Mouse (Mus musculus) left cerebral cortex, adult 8-10 months (tissue): ENCODE data around the gene Ccdc142. TPM values are rescaled to one million over a fixed set of nuclear protein-coding genes. Genes with fewer than 3 reads are reported as not detected.

Experiments used
- DNase-seq, 2 experiments: peaks; one replicate each; pipeline ENCODE4 v3.0.0; 2022; ENCODE audit warnings: low spot score in 2 of 2
- microRNA-seq, 2 experiments: library from miRNA; unstranded; fragments of <30 nt; microRNA quantifications; one replicate each; pipeline ENCODE4 v1.2.0; 2022
- total RNA-seq, 4 experiments: library from RNA; stranded (reverse); gene quantifications; 2 replicates each; pipeline ENCODE4 v1.2.4; 2022

Gene Ccdc142
- total RNA-seq, 4 experiments from 2014 or later, result 6.5 to 10.1 (median 8.7) TPM

GRCm38 (mm10) chr6:83137576-83137950, 36.2 kb downstream of the Ccdc142 start:
- peak; percentile 57 to 80 for DNase-seq

GRCm38 (mm10) chr6:83138056-83138455, 36.7 kb downstream of the Ccdc142 start:
- DNase-seq, result no peak

DNA sequence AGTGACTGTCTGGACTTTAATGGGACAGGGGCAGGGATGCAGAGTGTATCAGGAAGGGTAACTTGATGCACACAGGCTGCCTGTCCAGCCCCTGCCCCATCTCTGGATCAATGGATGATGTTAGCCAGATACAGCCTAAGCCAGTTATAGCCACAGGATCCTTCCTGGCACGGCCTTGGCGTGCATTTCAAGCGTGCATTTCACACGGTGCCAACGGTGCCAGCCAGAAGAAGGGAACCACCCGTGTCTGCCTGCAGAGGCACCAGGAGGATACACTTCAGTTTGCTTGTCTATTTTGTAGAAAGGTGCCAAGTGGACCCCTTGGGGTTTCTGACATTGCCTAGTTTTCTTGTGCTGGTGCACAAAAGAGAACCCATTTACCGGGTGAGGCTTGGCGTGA, 38.6 kb downstream of the Ccdc142 start:
- DNase-seq, result no peak

GRCm38 (mm10) chr6:83141636-83142035, 40.2 kb downstream of the Ccdc142 start:
- no peak for DNase-seq

DNA sequence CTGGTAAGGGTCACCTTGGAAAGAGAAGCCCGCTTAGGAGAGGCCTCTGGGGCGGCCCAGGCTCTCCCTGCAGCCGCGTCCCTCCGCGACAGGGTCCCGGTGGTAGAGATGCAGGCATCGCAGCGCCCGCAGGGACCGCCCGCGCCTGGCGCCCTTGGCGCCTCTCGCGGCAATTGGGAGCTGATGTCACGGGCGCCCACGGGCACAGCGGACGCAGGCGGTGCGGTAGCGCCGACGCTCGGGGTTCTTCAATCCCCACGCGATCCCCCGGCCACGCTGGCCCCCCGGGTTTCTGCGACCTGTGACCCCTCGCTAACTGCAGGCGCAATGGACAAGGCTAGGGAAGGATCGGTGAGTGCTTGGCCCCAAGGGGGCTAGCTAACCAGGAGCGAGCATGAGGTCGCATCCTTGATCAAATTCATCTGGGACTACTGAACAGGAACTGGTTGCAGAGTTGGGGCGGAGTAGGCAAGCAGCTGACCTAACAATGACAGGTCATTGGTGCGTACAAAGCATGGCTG, 40.9 kb downstream of the Ccdc142 start:
- peak in 1 of 2 experiments; percentile 68 for DNase-seq

DNA sequence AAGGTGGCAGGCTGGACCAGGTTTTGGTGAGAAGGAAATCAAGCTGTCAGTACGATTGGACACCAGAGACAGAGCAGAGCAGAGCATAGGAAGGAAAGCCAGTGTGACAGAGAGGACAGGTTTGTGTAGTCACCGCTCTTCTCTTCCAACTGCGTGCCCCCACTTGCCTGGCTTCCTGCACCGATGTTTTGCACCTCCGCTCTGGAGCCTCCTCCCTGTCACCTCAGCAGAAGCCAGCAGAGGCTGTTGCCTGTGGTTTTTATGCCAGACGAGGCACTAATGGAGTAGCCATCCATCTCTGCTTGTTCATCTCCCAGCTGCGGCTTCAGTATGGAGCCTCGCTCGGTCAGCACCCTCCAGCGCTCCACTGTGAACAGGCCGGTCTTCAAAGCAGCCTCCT, 41.5 kb downstream of the Ccdc142 start:
- no peak for DNase-seq

- no peak for DNase-seq
Observed at GRCm38 (mm10) chr6:83145209-83145608, 43.8 kb downstream of the Ccdc142 start.

- no peak for DNase-seq
Observed at GRCm38 (mm10) chr6:83145805-83146204, 44.4 kb downstream of the Ccdc142 start.

DNA sequence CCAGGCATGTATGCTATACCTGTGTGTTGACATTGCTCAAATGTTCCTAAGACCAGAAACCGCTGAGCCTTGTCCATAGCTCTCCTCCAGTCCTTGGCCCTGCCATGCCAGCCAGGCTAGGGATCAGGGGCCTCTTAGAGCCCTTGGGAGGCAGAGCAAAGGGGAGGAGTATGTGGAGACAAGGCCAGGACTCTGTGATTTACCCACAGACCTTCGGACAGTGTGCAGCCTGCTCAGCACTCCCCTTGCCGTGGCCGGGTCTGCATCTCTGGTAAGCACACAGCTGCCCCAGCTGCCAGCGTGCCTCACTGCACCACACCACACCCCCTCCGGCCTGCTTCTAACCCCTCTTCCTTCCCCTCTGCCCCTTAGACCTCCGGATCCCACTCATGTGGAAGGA, 45.9 kb downstream of the Ccdc142 start:
- no peak for DNase-seq

- no peak for DNase-seq
Observed at GRCm38 (mm10) chr6:83151721-83152120, 50.3 kb downstream of the Ccdc142 start.

DNA sequence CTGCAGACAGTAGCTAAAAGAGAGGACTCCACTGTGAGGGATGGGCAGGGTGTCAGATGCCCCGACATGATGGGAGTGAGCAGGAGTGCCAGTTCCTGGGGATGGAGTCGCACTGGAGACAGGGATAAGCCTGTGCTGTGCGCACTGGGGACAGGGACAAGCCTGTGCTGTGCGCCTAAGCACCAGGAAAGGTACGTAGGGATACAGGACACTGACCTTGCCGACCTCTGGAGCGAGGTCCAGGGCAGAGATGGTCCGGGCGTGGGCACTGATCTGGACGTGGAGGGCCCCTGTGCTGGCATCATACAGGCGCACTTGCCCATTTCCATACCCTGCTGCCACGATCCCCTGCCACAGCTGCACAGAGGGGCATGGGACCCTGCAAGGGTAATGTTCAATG, 51.6 kb downstream of the Ccdc142 start:
- no peak for DNase-seq

- DNase-seq, result no peak
Observed at GRCm38 (mm10) chr6:83153485-83153884, 52.1 kb downstream of the Ccdc142 start.

DNA sequence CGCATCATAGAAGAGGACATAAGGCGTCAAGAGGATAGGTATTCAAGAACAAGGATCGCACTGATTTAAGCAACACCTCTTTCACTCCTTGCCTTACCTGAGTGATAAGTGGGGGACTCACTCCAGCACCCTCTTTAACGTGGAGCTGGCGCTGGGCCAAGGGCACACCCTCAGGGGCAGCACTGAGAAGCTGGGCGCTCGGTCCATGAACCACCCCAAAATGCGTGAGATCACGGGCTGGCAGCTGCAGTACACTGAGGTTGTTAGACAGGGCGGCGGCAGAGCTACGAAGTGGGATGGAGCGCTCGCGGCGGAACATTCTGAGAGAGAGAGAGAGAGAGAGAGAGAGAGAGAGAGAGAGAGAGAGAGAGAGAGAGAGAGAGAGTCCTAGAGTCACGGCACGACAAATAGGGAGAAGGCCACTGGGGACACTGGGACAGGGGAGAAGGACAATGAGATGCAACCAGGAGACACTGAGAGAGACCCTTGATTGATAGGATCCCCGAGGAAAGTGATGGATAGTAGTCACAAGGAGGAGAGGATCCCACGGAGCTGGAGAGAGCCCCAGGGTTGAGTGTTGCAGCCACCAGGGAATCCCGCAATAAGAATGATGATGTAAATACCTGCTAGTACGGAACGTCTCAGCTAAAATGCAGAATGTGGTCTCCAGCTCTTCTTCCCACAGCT, 54.3 kb downstream of the Ccdc142 start:
- no peak for DNase-seq

DNA sequence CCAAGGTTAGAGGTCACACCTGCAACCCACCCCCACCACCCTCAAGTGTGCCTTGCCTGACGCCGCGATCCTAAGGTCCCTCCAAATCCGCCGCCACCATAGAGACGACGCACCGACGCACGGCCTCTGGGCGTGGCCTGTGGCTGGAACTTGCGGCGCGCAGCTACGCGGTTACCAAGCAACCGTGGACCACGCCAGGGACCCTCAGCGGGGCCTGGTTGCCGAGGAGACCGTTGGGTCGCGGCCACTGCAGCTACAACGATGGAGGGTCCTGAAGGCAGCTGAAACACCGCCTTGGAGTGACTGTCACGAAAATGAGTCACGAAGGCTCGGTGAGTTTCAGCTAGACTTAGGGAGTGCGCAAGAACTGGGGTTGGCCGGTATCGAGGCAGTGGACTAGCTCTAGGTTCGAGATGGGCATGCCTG, 54.9 kb downstream of the Ccdc142 start, which contains the start of the genes Wdr54 and 1700003E16Rik:
Gene Wdr54 (minus strand): TSS at position 139 of the 426 bp plus-strand sequence.
Gene 1700003E16Rik (plus strand): TSS at position 146 of the 426 bp plus-strand sequence.
- DNase-seq, result peak; percentile 68 to 75

Small RNA genes within 50 kb of the gene (microRNA-seq; reads per million reads assigned to microRNA genes)
- 0 reads per million in 2 experiments for gene Mir3470a

Other genes starting within 250 kb of the Ccdc142 start
- 10 to 100 TPM; 35.0 to 36.1 (median 35.2) TPM for gene Sema4f, start 161.8 kb upstream of the Ccdc142 start, total RNA-seq
- gene M1ap, start 154.7 kb upstream of the Ccdc142 start, total RNA-seq, result under 1 TPM in 3 of 4 experiments, not detected in 1; 0.33 to 0.57 (median 0.48) TPM
- gene Dok1, start 68.1 kb upstream of the Ccdc142 start, total RNA-seq, result 1 to 10 TPM; 2.1 to 3.7 (median 2.9) TPM
- 1 to 10 TPM; 2.0 to 4.3 (median 3.0) TPM for gene Loxl3, start 67.4 kb upstream of the Ccdc142 start, total RNA-seq
- gene Aup1, start 47.1 kb upstream of the Ccdc142 start, total RNA-seq, result 100 to 1,000 TPM in 3 of 4 experiments, 10 to 100 TPM in 1; 98.7 to 123 (median 111) TPM
- gene Htra2, start 46.3 kb upstream of the Ccdc142 start, total RNA-seq, result 10 to 100 TPM; 47.7 to 53.7 (median 50.4) TPM
- 1 to 10 TPM in 2 of 4 experiments, under 1 TPM in 2; 0.67 to 1.5 (median 1.1) TPM for gene Dqx1, start 43.8 kb upstream of the Ccdc142 start, total RNA-seq
- not detected for gene Tlx2, start 31.3 kb upstream of the Ccdc142 start, total RNA-seq
- gene Pcgf1, start 23.7 kb upstream of the Ccdc142 start, total RNA-seq, result 10 to 100 TPM; 26.2 to 31.0 (median 27.2) TPM
- gene Lbx2, start 15.2 kb upstream of the Ccdc142 start, total RNA-seq, result under 1 TPM in 1 of 4 experiments, not detected in 3; 0.77 TPM
- gene Gm42688, start within 50 bp of the Ccdc142 start, total RNA-seq, result 1 to 10 TPM; 5.8 to 8.1 (median 6.4) TPM
- 10 to 100 TPM; 51.1 to 63.3 (median 54.2) TPM for gene Mrpl53, start 7.4 kb downstream of the Ccdc142 start, total RNA-seq
- 10 to 100 TPM; 27.4 to 32.3 (median 31.3) TPM for gene Mogs, start 13.9 kb downstream of the Ccdc142 start, total RNA-seq
- 10 to 100 TPM; 36.5 to 47.4 (median 39.6) TPM for gene Wbp1, start 20.0 kb downstream of the Ccdc142 start, total RNA-seq
- 10 to 100 TPM; 22.0 to 26.8 (median 25.4) TPM for gene Ino80b, start 23.8 kb downstream of the Ccdc142 start, total RNA-seq
- 100 to 1,000 TPM in 1 of 4 experiments, 10 to 100 TPM in 3; 91.4 to 114 (median 92.8) TPM for gene Rtkn, start 33.9 kb downstream of the Ccdc142 start, total RNA-seq
- gene Wdr54, start 54.8 kb downstream of the Ccdc142 start, total RNA-seq, result 10 to 100 TPM; 31.8 to 39.1 (median 34.5) TPM
- gene 1700003E16Rik, start 54.8 kb downstream of the Ccdc142 start, total RNA-seq, result 10 to 100 TPM; 26.4 to 29.4 (median 28.3) TPM
- 100 to 1,000 TPM; 347 to 364 (median 356) TPM for gene Dctn1, start 64.3 kb downstream of the Ccdc142 start, total RNA-seq
- 1 to 10 TPM in 1 of 4 experiments, under 1 TPM in 3; 0.44 to 2.0 (median 0.79) TPM for gene Slc4a5, start 118.2 kb downstream of the Ccdc142 start, total RNA-seq
- gene Mthfd2, start 224.3 kb downstream of the Ccdc142 start, total RNA-seq, result 1 to 10 TPM; 5.3 to 8.7 (median 7.0) TPM
- 10 to 100 TPM; 16.8 to 22.9 (median 17.5) TPM for gene Mob1a, start 224.4 kb downstream of the Ccdc142 start, total RNA-seq
- 10 to 100 TPM; 34.5 to 61.7 (median 53.5) TPM for gene Bola3, start 247.5 kb downstream of the Ccdc142 start, total RNA-seq